Comparison of ENCODE assay signal across 7 mouse cellular contexts in the genomic region with DNA sequence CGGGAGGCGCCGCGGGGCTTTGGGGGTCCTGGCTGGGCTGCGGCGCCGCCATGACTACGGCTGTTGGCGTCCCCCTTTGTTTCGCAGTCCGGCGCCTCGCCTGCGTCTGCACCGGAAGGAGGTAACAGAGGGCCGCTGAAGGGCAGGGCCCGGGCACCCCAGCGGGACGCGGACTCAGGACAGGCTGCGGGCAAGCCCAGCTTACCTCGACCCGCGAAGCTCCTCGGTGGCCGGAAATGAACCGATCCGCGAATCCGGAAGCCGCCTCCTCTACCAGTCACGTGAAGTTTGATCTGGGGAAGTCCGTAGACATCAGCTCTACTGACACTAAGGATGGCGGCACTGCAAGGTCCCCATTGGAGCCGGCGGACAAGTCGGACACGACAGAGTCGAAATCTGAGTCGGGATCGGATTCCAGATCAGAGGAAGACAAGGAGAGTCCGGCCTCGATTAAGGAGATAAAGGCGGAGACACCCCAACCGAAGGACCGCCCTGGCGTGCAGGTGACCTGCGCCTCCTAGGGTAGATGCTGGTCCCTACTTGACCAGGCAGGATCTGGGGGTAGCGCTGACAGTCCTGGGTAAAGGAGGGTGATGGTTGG. TPM values are rescaled to one million over a fixed set of nuclear protein-coding genes. Genes with fewer than 3 reads are reported as not detected.
A peak's percentile ranks its signal among the peaks of the same experiment; 100 is the strongest.
DNase-seq lines count a peak whose midpoint lies in the region; ATAC-seq lines count a peak whose summit lies in the region.

A gene (plus strand): TSS at position 3 of the 601 bp plus-strand sequence.
A gene (minus strand): TSS at position 408 of the 601 bp plus-strand sequence.

- no peaks in the 10 kb centered on the region for H3K27me3 ChIP-seq in intestine, embryonic 15.5 days (replicated peaks)
- no peaks in the 10 kb centered on the region for H3K27me3 ChIP-seq in midbrain, embryonic 10.5 days (ENCODE audit: low read depth, poor library complexity, severe bottlenecking)

- H3K36me3 ChIP-seq in intestine, embryonic 15.5 days: no peaks in the 10 kb centered on the region
- H3K36me3 ChIP-seq in midbrain, embryonic 10.5 days: peaks cover 36% of the 10 kb centered on the region

- peak within 1 kb of the TSS; percentile 81 for H3K4me3 ChIP-seq in intestine, embryonic 15.5 days (replicated peaks)
- H3K4me3 ChIP-seq in midbrain, embryonic 10.5 days: peak within 1 kb of the TSS; percentile 95

- peak; percentile 90 to 96 for DNase-seq in adrenal gland, adult (ENCODE audit: inconsistent age in 2 of 2, low spot score in 1 of 2)
- peak; percentile 91 for DNase-seq in embryo, embryonic 10.5 days (ENCODE audit: low spot score)
- DNase-seq in gastrocnemius, postnatal 25 days: peak; percentile 80
- DNase-seq in left cerebral cortex, postnatal 25 days (ENCODE audit: low spot score in 2 of 2): peak; percentile 87 to 91
- DNase-seq in midbrain, embryonic 10.5 days (ENCODE audit: low spot score): peak; percentile 92
- DNase-seq in right cerebral cortex, postnatal 4 days: peak; percentile 73

- H3K27ac ChIP-seq in intestine, embryonic 15.5 days: peak within 1 kb of the TSS; percentile 98
- peak within 1 kb of the TSS; percentile 98 for H3K27ac ChIP-seq in midbrain, embryonic 10.5 days (replicated peaks)

- WGBS in intestine, embryonic 15.5 days: under 1% methylated on average over 49 of the region's 49 CpGs
- under 1% methylated on average over 49 of the region's 49 CpGs for WGBS in midbrain, embryonic 10.5 days

- H3K4me1 ChIP-seq in intestine, embryonic 15.5 days (replicated peaks): peaks cover 3% of the 10 kb centered on the region; the same call in 1 of the 2 replicates
- H3K4me1 ChIP-seq in midbrain, embryonic 10.5 days: peaks cover 17% of the 10 kb centered on the region

- ATAC-seq in intestine, embryonic 15.5 days: peak; percentile 96

- H3K4me2 ChIP-seq in intestine, embryonic 15.5 days (replicated peaks): peak within 1 kb of the TSS; percentile 88

- H3K9ac ChIP-seq in intestine, embryonic 15.5 days: peak within 1 kb of the TSS; percentile 90

- no peaks in the 10 kb centered on the region for H3K9me3 ChIP-seq in intestine, embryonic 15.5 days
- no peaks in the 10 kb centered on the region for H3K9me3 ChIP-seq in midbrain, embryonic 10.5 days (replicated peaks)

- intact Hi-C loops in left cerebral cortex, postnatal 25 days (cut with DNase I): loop anchor here (1.0 kb wide), 1 partner anchor 203 kb away; no protein-coding TSS in a partner anchor

RNA-seq across cellular contexts. Expression of the first gene that starts in this region (rescaled TPM):
- total RNA-seq in gastrocnemius, postnatal 25 days (2021): under 1 TPM; 0.84 to 0.91 TPM
- polyA plus RNA-seq in intestine, embryonic 15.5 days (2015; fragmentation: Nextera tagmentation; extraction: Ambion mirVana): 4.4 and 5.0 TPM in 2 replicates
- 1 to 10 TPM; 5.4 to 5.5 TPM for total RNA-seq in left cerebral cortex, postnatal 25 days (2021)
- 3.1 and 3.4 TPM in 2 replicates for polyA plus RNA-seq in midbrain, embryonic 10.5 days (2016; fragmentation: Nextera tagmentation; extraction: Ambion mirVana)

RNA-seq across cellular contexts. Expression of the second gene that starts in this region (rescaled TPM):
- total RNA-seq in gastrocnemius, postnatal 25 days (2021): 10 to 100 TPM; 58.5 to 59.5 TPM
- polyA plus RNA-seq in intestine, embryonic 15.5 days (2015; fragmentation: Nextera tagmentation; extraction: Ambion mirVana): 62.8 and 75.2 TPM in 2 replicates
- 10 to 100 TPM; 86.0 to 89.2 TPM for total RNA-seq in left cerebral cortex, postnatal 25 days (2021)
- polyA plus RNA-seq in midbrain, embryonic 10.5 days (2016; fragmentation: Nextera tagmentation; extraction: Ambion mirVana): 64.7 and 70.3 TPM in 2 replicates

Comparison
In these comparisons a context has a peak if more than half of its experiments do, and no peak if none do; other contexts are left out.
1. Peak in every context shown above with its lines: DNase-seq, ATAC-seq, H3K4me3 ChIP-seq and H3K27ac ChIP-seq.